Mouse (Mus musculus) cortical plate, adult 2 months (tissue): Measurements from ENCODE around the gene Fignl2.

Source experiments
- CTCF ChIP-seq: fragments of 200-500 bp; IDR thresholded peaks from 2 replicates; pipeline ENCODE4 v1.5.1; 2011; ENCODE audit warnings: mild to moderate bottlenecking, control low read depth, low read length; ENCODE audit not compliant: insufficient read depth; ENCODE audit errors: extremely low read depth
- POLR2A ChIP-seq: fragments of 200-500 bp; IDR thresholded peaks from 2 replicates; pipeline ENCODE4 v1.6.1; 2011; ENCODE audit warnings: mild to moderate bottlenecking, low read length, control low read depth; ENCODE audit not compliant: insufficient read depth; ENCODE audit errors: extremely low read depth

- TF ChIP-seq CTCF: no peak
- no peak for TF ChIP-seq POLR2A
Observed at GRCm38 (mm10) chr15:101122290-101122589, 43.9 kb upstream of the Fignl2 start.
